Mouse (Mus musculus): ENCODE data around the gene Tirap. TPM values are rescaled to one million over a fixed set of nuclear protein-coding genes. Genes with fewer than 3 reads are reported as not detected.

Tirap gene
- polyA plus RNA-seq, 1 experiment from 2014 or later, result 4.3 TPM

DNA sequence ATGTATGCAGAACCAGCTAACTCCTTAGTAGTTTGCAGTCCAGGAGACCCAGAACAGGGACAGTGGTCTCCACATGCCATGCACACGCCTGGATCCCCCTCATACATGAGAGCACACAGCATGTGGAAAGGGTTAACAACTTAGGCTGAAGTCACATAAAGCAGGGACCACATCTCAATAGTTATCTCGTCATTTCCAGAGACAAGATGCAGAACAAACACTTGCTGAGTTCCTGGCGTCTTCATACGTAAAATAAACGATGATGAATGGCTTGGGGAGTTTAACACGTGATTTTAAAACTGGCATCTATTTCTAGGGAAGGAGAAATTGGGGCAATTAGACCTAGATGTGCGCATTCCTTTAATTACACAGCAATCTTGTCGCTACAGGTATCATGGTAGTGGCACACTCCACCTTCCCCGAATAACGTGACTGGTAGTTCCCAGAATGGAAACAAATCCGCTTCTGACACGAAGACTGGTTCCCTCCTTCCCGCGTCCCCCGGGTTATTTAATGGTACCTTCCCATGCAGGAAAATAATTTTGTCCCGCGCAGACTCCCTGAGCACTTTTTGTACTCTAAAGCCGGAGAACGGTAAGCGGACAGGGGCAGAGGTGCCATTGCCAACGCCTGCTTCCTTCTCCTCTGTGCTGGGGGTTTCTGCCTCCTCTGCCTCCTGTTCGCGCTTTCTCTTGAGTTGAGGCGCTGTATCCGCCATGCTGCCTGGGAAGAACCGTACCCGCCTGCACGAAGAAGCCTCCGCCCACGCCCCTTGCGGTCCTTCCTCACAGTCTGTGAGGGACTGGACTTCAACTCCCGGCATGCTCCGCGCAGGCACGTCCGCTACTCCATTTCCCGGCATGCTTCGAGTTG, 24.6 kb downstream of the Tirap start, which contains the start of gene Dcps:
Gene Dcps, minus strand, starts transcription at position 811 of the 873 bp plus-strand sequence.
- 0% methylated on average over 38 of the region's 38 CpGs for WGBS
- ATAC-seq, result peak; percentile 98
- peak within 1 kb of the TSS; percentile 93 for H3K4me2 ChIP-seq (ENCODE audit: low read length)
- no peaks in the 10 kb centered on the region for H3K36me3 ChIP-seq (ENCODE audit: control insufficient read depth, insufficient read depth, low read length)
- no peaks in the 10 kb centered on the region for H3K9me3 ChIP-seq (replicated peaks; ENCODE audit: control insufficient read depth, low read length, poor library complexity, severe bottlenecking)
- H3K4me1 ChIP-seq (ENCODE audit: control insufficient read depth, insufficient read depth, low read length), result peaks cover 12% of the 10 kb centered on the region
- H3K9ac ChIP-seq (ENCODE audit: low read depth, low read length), result peak within 1 kb of the TSS; percentile 68
- no peaks in the 10 kb centered on the region for H3K27me3 ChIP-seq (ENCODE audit: control insufficient read depth, insufficient read depth, low read depth, low read length)
- peak within 1 kb of the TSS; percentile 93 for H3K27ac ChIP-seq (ENCODE audit: low read length)
- H3K4me3 ChIP-seq (ENCODE audit: low read depth, low read length), result peak within 1 kb of the TSS; percentile 54

DNA sequence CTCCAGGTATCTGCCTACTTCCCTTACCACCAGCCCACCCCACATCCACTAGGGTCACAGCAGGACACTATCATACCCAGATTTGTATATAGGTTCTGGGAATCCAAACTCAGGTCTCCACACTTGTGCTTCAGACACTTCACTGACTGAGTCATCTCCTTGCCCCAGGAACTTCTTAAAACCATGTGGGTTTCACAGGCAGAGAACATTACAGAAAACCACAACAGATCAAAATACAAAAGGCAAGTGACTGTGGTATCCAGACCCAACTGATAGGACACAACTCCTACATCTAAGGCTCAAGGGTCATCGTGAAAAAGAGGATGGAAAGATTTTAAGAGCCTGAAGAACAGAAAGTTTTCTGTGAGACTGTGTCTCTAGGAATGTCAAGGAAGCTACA, 26.8 kb downstream of the Tirap start:
- WGBS, result 95% methylated on average over 1 of the region's 1 CpGs
- no peak for ATAC-seq

DNA sequence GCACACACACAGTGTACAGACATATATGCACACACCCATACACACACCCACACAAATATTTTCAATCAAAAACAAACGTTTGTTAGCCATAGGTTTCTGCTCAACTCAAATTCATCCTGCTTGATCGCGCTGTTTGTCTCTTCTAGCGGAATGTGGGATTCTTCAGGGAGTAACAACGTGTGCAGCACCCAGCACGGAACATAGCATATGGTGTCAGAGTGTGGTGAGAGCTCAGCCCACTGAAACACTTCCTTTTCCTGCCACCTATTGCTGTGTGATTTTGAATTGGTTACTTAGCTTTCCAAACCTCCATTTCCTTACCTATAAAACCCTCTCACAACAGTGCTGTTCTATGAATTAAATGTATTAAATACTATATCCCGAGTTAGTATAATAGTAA, 30.0 kb downstream of the Tirap start:
- Histone ChIP-seq H3K9me3 (replicated peaks; ENCODE audit: control insufficient read depth, low read length, poor library complexity, severe bottlenecking) (no peaks in the 10 kb centered on the region), H3K36me3 (ENCODE audit: control insufficient read depth, insufficient read depth, low read length) (peaks cover 9% of the 10 kb centered on the region)
- 95% methylated on average over 7 of the region's 7 CpGs for WGBS

More for the DNA sequence above, 26.8 kb downstream of the Tirap start:
- Histone ChIP-seq H3K4me3 (ENCODE audit: low read depth, low read length) (no peak overlapping the region), H3K4me2 (ENCODE audit: low read length) (no peak overlapping the region), H3K36me3 (ENCODE audit: control insufficient read depth, insufficient read depth, low read length) (peaks cover 9% of the 10 kb centered on the region), H3K27me3 (ENCODE audit: control insufficient read depth, insufficient read depth, low read depth, low read length) (no peaks in the 10 kb centered on the region), H3K9me3 (replicated peaks; ENCODE audit: control insufficient read depth, low read length, poor library complexity, severe bottlenecking) (no peaks in the 10 kb centered on the region), H3K9ac (ENCODE audit: low read depth, low read length) (no peak overlapping the region), H3K27ac (ENCODE audit: low read length) (no peak overlapping the region), H3K4me1 (ENCODE audit: control insufficient read depth, insufficient read depth, low read length) (peaks cover 12% of the 10 kb centered on the region)

DNA sequence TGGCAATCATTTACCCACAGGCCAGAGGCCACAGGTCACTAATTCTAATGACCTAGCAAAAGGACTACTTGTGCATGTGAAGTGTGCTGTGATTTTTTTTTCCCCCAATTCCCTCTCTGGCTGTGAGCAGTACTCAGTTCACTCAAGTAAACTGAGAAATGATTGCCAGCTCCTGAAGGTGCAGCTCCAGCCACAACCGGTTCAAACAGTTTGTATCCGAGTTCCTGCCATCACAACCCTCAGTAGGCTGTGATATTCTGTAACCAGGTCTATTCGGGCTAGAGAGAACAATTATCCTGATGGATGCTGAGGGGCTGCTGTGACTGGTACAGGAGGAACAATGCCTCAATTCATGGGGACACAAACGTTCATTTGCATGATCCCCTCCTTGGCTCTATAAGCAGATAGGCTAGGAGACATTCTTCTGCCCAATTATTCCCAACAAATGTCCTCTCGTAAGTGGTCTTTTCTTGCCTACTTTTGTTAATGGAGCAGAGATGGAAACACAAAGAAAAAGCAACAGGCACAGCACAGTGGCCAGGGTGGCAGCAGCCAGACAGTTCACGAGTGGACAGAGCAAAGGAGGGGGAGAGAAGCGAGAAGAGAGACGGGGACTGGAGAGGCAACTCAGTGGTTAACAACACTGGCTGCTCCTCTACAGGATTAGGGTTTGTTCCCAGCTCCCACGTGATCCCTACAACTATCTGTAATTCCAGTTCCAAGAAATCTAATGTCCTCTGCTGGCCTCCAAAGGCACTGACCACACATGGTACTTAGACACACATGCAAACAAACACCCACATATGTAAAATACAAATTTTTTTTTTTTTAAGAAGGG, 33.1 kb downstream of the Tirap start:
- H3K36me3 ChIP-seq (ENCODE audit: control insufficient read depth, insufficient read depth, low read length), result peaks cover 12% of the 10 kb centered on the region
- 0 out of 2 replicates have a peak, but pooled peaks cover 3% of the 10 kb centered on the region for H3K4me1 ChIP-seq (ENCODE audit: control insufficient read depth, insufficient read depth, low read length)
- no peak for ATAC-seq
- 15% methylated on average over 9 of the region's 9 CpGs for WGBS
- no peak overlapping the region for H3K9ac ChIP-seq (ENCODE audit: low read depth, low read length)
- no peak overlapping the region for H3K4me3 ChIP-seq (ENCODE audit: low read depth, low read length)
- H3K9me3 ChIP-seq (replicated peaks; ENCODE audit: control insufficient read depth, low read length, poor library complexity, severe bottlenecking), result no peaks in the 10 kb centered on the region
- H3K27me3 ChIP-seq (ENCODE audit: control insufficient read depth, insufficient read depth, low read depth, low read length), result no peaks in the 10 kb centered on the region
- H3K4me2 ChIP-seq (ENCODE audit: low read length), result no peak overlapping the region
- H3K27ac ChIP-seq (ENCODE audit: low read length), result no peak overlapping the region

More for the DNA sequence above, 30.0 kb downstream of the Tirap start:
- no peak overlapping the region for H3K4me3 ChIP-seq (ENCODE audit: low read depth, low read length)
- no peaks in the 10 kb centered on the region for H3K27me3 ChIP-seq (ENCODE audit: control insufficient read depth, insufficient read depth, low read depth, low read length)
- H3K4me2 ChIP-seq (ENCODE audit: low read length), result no peak overlapping the region
- peaks cover 14% of the 10 kb centered on the region for H3K4me1 ChIP-seq (ENCODE audit: control insufficient read depth, insufficient read depth, low read length)
- ATAC-seq, result no peak
- H3K27ac ChIP-seq (ENCODE audit: low read length), result no peak overlapping the region
- H3K9ac ChIP-seq (ENCODE audit: low read depth, low read length), result no peak overlapping the region

DNA sequence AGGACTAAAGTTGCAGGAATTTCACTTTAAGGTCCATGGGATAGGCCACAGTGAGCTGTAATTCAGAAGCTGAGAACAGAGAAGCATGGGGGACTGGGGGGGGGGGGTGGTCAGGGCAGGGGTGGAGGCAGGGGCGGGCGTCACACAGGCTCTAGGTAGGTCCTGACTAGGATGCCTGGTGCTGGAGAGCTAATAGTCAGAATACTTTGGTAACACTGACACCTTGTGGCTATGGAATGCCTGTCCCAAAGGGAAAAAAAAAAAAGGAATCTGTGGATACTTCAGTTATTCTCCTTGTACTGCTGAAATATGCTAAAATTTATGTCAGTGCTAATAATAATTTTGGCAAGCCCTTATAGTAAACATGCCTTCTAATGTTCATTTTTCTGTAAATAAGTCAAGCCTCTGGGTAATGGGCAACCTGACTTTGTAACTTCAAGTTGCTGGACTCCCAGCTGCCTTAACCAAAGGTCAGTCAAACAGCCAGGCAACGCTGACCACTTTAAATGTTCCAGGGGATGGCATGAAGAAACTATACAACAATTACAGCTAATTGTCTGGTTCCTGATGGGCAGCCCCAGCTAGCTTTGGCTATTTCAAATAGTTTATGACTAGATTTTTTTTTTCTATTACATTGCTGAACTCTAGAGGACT, 33.8 kb downstream of the Tirap start:
- ATAC-seq, result peak; percentile 65; the same call in 1 of the 2 replicates
- peaks cover 12% of the 10 kb centered on the region for H3K36me3 ChIP-seq (ENCODE audit: control insufficient read depth, insufficient read depth, low read length)
- no peaks in the 10 kb centered on the region for H3K9me3 ChIP-seq (replicated peaks; ENCODE audit: control insufficient read depth, low read length, poor library complexity, severe bottlenecking)
- H3K4me2 ChIP-seq (ENCODE audit: low read length), result no peak overlapping the region
- no peak overlapping the region for H3K4me3 ChIP-seq (ENCODE audit: low read depth, low read length)
- no peak overlapping the region for H3K27ac ChIP-seq (ENCODE audit: low read length)
- H3K27me3 ChIP-seq (ENCODE audit: control insufficient read depth, insufficient read depth, low read depth, low read length), result no peaks in the 10 kb centered on the region
- 0 out of 2 replicates have a peak, but pooled peaks cover 3% of the 10 kb centered on the region for H3K4me1 ChIP-seq (ENCODE audit: control insufficient read depth, insufficient read depth, low read length)
- no peak overlapping the region for H3K9ac ChIP-seq (ENCODE audit: low read depth, low read length)
- WGBS, result 14% methylated on average over 3 of the region's 3 CpGs

DNA sequence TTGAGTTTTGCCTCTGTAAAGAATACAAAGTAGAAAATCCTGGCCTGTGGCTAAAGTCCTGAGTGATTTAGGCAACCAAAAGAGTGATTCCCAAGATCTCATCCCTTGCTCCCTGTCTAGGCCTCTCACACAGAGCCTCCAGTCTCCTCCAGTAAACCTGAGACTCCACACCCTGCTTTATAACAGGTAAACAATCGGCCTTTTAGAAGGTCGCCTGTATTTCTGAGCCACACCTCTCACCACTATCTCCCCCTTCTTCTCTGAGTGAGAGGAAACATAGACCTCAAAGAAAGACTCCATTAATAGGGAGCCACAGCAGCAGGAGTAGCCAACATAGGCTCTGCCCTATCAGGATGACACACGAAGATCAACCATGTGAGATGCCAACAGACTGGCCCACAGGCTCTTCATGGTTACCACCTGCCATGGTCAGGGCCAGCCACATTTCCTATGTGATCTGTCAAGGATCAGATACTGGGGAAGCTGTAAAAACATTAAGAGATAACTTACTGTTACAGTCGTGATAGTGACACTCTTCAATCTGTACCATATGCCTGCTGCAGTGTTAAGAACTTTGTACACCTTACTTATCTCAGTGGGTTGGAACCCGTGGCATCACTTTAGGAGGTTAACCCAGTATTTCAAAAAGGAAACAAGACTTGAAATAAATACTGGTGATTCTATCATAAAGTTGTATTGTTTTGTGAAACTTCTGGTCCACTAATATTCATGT, 35.8 kb downstream of the Tirap start:
- no peak for ATAC-seq
- Histone ChIP-seq H3K4me2 (ENCODE audit: low read length) (no peak overlapping the region), H3K9me3 (replicated peaks; ENCODE audit: control insufficient read depth, low read length, poor library complexity, severe bottlenecking) (no peaks in the 10 kb centered on the region), H3K36me3 (ENCODE audit: control insufficient read depth, insufficient read depth, low read length) (peaks cover 7% of the 10 kb centered on the region; the same call in 1 of the 2 replicates), H3K27ac (ENCODE audit: low read length) (no peak overlapping the region), H3K9ac (ENCODE audit: low read depth, low read length) (no peak overlapping the region), H3K27me3 (ENCODE audit: control insufficient read depth, insufficient read depth, low read depth, low read length) (no peaks in the 10 kb centered on the region), H3K4me3 (ENCODE audit: low read depth, low read length) (no peak overlapping the region), H3K4me1 (ENCODE audit: control insufficient read depth, insufficient read depth, low read length) (0 out of 2 replicates have a peak, but pooled peaks cover 3% of the 10 kb centered on the region)
- WGBS, result 85% methylated on average over 5 of the region's 5 CpGs

DNA sequence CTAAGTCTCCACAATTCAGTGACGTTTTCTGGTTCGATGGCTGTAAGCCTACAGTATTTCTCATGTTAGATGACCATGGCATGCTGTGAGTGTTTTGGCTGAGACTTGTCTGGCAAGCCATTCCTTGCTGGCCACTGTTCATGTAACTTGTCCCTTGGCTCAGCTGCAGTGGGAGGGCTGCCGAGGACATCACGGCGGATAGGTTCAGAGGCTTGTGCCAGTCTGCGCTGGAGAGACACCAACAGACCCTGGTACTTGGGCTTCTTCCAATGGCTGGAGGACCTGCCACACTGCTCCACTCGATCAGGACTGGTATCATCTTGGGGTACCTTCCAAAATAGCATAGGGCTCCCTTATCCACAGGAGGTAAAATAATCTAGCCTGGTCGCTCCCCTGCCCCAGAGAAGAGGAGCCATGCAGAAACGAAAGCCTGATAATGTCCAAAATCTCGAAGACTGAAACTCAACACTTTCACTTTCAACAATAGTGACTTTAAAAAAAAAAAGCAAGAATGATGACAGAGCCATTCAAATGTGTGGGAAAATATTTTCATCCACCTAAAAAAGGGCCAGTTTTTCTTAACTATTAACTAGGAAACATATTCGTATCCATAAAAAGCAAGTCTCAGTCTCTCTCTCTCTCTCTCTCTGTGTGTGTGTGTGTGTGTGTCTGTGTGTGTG, 36.9 kb downstream of the Tirap start:
- no peak for ATAC-seq
- no peak overlapping the region for H3K4me3 ChIP-seq (ENCODE audit: low read depth, low read length)
- WGBS, result 88% methylated on average over 11 of the region's 11 CpGs
- no peak overlapping the region for H3K4me2 ChIP-seq (ENCODE audit: low read length)
- H3K27ac ChIP-seq (ENCODE audit: low read length), result no peak overlapping the region
- no peak overlapping the region for H3K9ac ChIP-seq (ENCODE audit: low read depth, low read length)
- 0 out of 2 replicates have a peak, but pooled peaks cover 3% of the 10 kb centered on the region for H3K4me1 ChIP-seq (ENCODE audit: control insufficient read depth, insufficient read depth, low read length)
- no peaks in the 10 kb centered on the region for H3K9me3 ChIP-seq (replicated peaks; ENCODE audit: control insufficient read depth, low read length, poor library complexity, severe bottlenecking)
- H3K27me3 ChIP-seq (ENCODE audit: control insufficient read depth, insufficient read depth, low read depth, low read length), result no peaks in the 10 kb centered on the region
- H3K36me3 ChIP-seq (ENCODE audit: control insufficient read depth, insufficient read depth, low read length), result 0 out of 2 replicates have a peak, but pooled peaks cover 3% of the 10 kb centered on the region

DNA sequence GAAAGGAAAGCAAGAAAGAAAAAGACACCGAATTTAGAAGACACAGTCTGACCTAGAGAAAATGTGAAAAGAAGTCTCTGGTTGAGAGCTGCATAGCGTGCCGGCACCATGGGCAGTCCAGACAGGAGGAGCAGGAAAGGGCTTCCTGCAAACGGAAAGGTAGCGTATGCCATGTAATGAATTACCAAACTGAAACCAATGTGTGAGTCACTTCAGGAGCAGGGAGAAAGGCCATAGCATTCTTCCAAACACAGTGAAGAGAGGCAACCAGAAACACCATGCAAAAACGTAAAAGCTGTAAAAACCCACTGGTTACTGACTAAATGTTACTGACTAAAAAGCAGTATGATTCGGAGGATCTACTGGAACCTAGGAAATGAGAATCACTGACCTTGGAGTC, 38.4 kb downstream of the Tirap start:
- 92% methylated on average over 7 of the region's 7 CpGs for WGBS
- H3K4me3 ChIP-seq (ENCODE audit: low read depth, low read length), result no peak overlapping the region
- H3K9ac ChIP-seq (ENCODE audit: low read depth, low read length), result no peak overlapping the region
- no peaks in the 10 kb centered on the region for H3K27me3 ChIP-seq (ENCODE audit: control insufficient read depth, insufficient read depth, low read depth, low read length)
- H3K4me1 ChIP-seq (ENCODE audit: control insufficient read depth, insufficient read depth, low read length), result no peaks in the 10 kb centered on the region
- 0 out of 2 replicates have a peak, but pooled peaks cover 3% of the 10 kb centered on the region for H3K36me3 ChIP-seq (ENCODE audit: control insufficient read depth, insufficient read depth, low read length)
- no peaks in the 10 kb centered on the region for H3K9me3 ChIP-seq (replicated peaks; ENCODE audit: control insufficient read depth, low read length, poor library complexity, severe bottlenecking)
- no peak overlapping the region for H3K4me2 ChIP-seq (ENCODE audit: low read length)
- H3K27ac ChIP-seq (ENCODE audit: low read length), result no peak overlapping the region
- no peak for ATAC-seq

Measured in midbrain, embryonic 16.5 days (tissue).